Mouse (Mus musculus): ENCODE results near the gene Ucn2.

DNA sequence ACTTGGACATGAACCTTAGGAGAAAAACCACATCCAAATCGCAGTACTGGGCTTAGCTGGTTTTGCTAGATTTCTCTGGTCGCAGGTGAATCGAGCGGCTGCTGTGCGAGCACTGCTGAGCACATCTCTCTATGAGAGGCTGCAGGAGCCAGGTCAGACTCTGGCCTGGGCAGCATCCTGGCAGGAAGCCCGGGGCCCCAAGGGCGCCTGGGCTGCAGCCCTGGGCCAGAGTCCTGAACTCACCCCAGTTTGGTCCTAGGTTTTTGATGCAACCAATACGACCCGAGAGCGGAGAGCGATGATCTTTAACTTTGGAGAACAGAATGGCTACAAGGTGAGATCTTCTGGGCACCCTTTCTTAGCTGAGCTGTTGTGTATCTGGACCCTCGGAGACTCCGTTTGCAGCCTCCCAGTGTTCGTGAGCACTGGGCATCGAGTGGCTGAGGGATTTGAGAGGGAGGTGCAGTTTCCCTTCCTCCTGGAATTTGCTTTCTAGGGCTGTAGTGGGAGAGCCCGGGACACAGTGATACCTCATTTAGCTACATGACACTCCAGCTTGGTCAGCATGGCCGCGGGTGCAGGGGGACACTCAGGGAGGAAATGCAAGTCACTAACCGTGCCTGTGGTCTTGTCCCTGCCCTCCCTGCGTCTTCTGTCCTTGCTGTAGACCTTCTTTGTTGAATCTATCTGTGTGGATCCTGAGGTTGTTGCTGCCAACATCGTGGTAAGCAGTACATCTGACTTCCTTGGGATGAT, 21.4 kb downstream of the Ucn2 start:
- TF ChIP-seq EP300 (IDR thresholded peaks at IDR 0.05; ENCODE audit: low read depth) = no peak
- no peak for TF ChIP-seq CTCF (IDR thresholded peaks at IDR 0.05; ENCODE audit: low read depth)
